Mouse (Mus musculus) ES-E14 (cell line): ENCODE results near the gene Crat.

ENCODE experiments used
- CHD2 ChIP-seq: IDR thresholded peaks from 2 replicates; pipeline ENCODE4 v1.6.1; 2014; ENCODE audit warnings: mild to moderate bottlenecking, low read depth, low read length, inconsistent platforms
- HCFC1 ChIP-seq: IDR thresholded peaks from 2 replicates; pipeline ENCODE4 v1.6.1; 2012; ENCODE audit warnings: low read length, inconsistent platforms, borderline replicate concordance; ENCODE audit not compliant: insufficient read depth
- ZC3H11A ChIP-seq: IDR thresholded peaks from 2 replicates; pipeline ENCODE4 v1.6.1; 2012; ENCODE audit warnings: low read depth, mild to moderate bottlenecking, inconsistent platforms, low read length, borderline replicate concordance
- ZNF384 ChIP-seq: IDR thresholded peaks from 2 replicates; pipeline ENCODE4 v1.6.1; 2012; ENCODE audit warnings: low read depth, low read length, inconsistent platforms

DNA sequence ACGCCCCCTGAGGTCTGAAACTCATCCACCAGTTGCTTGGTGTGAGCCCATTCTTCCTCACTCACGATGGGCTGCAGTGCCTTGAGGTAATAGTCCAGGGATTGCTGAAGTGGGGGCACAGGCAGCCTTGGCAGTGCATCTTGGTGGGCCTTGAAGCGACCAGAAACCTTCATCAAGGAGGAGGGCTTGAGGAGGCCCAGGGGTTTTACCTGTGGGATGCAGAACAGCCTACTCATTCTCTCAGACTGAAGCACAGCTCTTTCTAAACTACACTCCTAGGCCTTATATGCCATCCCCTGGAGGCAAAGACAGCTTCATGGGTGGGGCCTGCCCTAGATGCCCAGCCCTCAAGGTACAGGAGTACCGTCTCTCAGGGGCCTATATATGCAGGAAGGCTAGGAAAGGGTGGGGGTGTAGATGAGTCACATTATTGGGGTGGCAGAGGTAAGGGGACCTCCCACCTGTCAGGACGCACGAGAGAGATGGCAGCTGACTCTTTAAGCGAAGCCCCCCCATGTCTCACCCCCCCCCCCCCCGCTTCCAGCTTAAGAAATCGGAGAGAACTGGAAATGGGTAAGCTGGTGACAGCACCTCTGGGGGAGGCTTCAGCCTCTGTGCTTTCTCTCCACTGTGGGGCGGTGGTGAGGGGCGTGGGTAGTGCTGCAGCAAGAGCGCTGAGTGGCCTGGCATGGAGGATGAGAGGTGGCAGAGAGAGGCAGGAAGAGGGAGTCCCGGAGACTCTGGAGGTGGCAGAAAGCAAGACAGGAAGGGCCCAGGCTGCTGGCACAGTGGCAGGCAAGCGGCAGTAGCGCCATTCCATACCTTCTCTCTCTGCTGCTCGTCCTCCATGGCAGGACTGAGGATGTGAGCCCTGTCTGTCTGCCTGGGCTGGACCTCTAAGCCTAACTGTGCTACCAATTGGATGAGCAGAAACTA lies 2.3 kb downstream of the Crat start:
- no peak for TF ChIP-seq HCFC1
- no peak for TF ChIP-seq ZNF384
- no peak for TF ChIP-seq ZC3H11A
- no peak for TF ChIP-seq CHD2
